ENCODE assay signal across 21 mouse cellular contexts in genomic region chr11:114769911-114770310, GRCm38 (mm10). TPM values are rescaled to one million over a fixed set of nuclear protein-coding genes. Genes with fewer than 3 reads are reported as not detected.
DNase-seq lines count a peak whose midpoint lies in the region; ATAC-seq lines count a peak whose summit lies in the region.
"Had no signal": no experiment of that assay in that cellular context is flagged by ENCODE, and none has a peak within 500 bp of the region (broad histone marks: within the 10 kb centered on the region; RNA-seq: fewer than 3 reads in every experiment).

No protein-coding gene starts in this region.

- ATAC-seq in hindbrain, embryonic 16.5 days: no peak
- peak; percentile 58; the same call in 1 of the 2 replicates for ATAC-seq in neural tube, embryonic 14.5 days (ENCODE audit: low read depth)
- ATAC-seq in neural tube, embryonic 15.5 days (ENCODE audit: low FRiP score): no peak
- ATAC-seq in embryonic facial prominence, embryonic 14.5 days (ENCODE audit: low read depth): peak; percentile 71

- H3K4me2 ChIP-seq in hindbrain, embryonic 16.5 days (ENCODE audit: low read length): no peak overlapping the region
- H3K4me2 ChIP-seq in neural tube, embryonic 14.5 days (ENCODE audit: low read depth, low read length): no peak overlapping the region
- no peak overlapping the region for H3K4me2 ChIP-seq in neural tube, embryonic 15.5 days
- H3K4me2 ChIP-seq in embryonic facial prominence, embryonic 14.5 days (ENCODE audit: low read depth, low read length): no peak overlapping the region

- no peak overlapping the region for H3K4me3 ChIP-seq in hindbrain, embryonic 10.5 days
- H3K4me3 ChIP-seq in hindbrain, embryonic 16.5 days (ENCODE audit: low read length): no peak overlapping the region
- no peak overlapping the region for H3K4me3 ChIP-seq in neural tube, embryonic 14.5 days (ENCODE audit: low read depth, low read length)
- H3K4me3 ChIP-seq in neural tube, embryonic 15.5 days (replicated peaks): no peak overlapping the region
- H3K4me3 ChIP-seq in embryonic facial prominence, embryonic 14.5 days (ENCODE audit: low read depth, low read length): no peak overlapping the region
- no peak overlapping the region for H3K4me3 ChIP-seq in limb, embryonic 10.5 days
- H3K4me3 ChIP-seq: heart, embryonic 10.5 days; layer of hippocampus, adult 2 months; myocyte had no signal

- peak overlapping the region; percentile 73 for H3K27ac ChIP-seq in hindbrain, embryonic 10.5 days
- no peak overlapping the region for H3K27ac ChIP-seq in hindbrain, embryonic 16.5 days (ENCODE audit: low read depth, low read length)
- H3K27ac ChIP-seq in neural tube, embryonic 14.5 days (ENCODE audit: low read depth, low read length): no peak overlapping the region
- H3K27ac ChIP-seq in neural tube, embryonic 15.5 days (replicated peaks): no peak overlapping the region
- H3K27ac ChIP-seq in embryonic facial prominence, embryonic 14.5 days (replicated peaks; ENCODE audit: low read depth, low read length): peak overlapping the region; percentile 67
- H3K27ac ChIP-seq in limb, embryonic 10.5 days: 0 out of 2 replicates have a peak overlapping the region, but pooled peaks have one; percentile 34
- H3K27ac ChIP-seq: heart, embryonic 10.5 days; layer of hippocampus, adult 2 months had no signal

- H3K9ac ChIP-seq in hindbrain, embryonic 16.5 days (ENCODE audit: low read depth, low read length): no peak overlapping the region
- no peak overlapping the region for H3K9ac ChIP-seq in neural tube, embryonic 14.5 days (replicated peaks; ENCODE audit: low read depth, low read length)
- H3K9ac ChIP-seq in neural tube, embryonic 15.5 days (replicated peaks): no peak overlapping the region
- H3K9ac ChIP-seq in embryonic facial prominence, embryonic 14.5 days (ENCODE audit: low read depth, low read length): no peak overlapping the region

- H3K4me1 ChIP-seq in hindbrain, embryonic 10.5 days (replicated peaks): peaks cover 65% of the 10 kb centered on the region
- peaks cover 2% of the 10 kb centered on the region for H3K4me1 ChIP-seq in hindbrain, embryonic 16.5 days (ENCODE audit: control insufficient read depth, insufficient read depth, low read depth, low read length)
- H3K4me1 ChIP-seq in neural tube, embryonic 14.5 days (ENCODE audit: control insufficient read depth, insufficient read depth, low read length): no peaks in the 10 kb centered on the region
- H3K4me1 ChIP-seq in neural tube, embryonic 15.5 days: peaks cover 8% of the 10 kb centered on the region
- H3K4me1 ChIP-seq in embryonic facial prominence, embryonic 14.5 days (ENCODE audit: control insufficient read depth, insufficient read depth, low read length): peaks cover 5% of the 10 kb centered on the region
- H3K4me1 ChIP-seq in limb, embryonic 10.5 days: peaks cover 8% of the 10 kb centered on the region

- no peaks in the 10 kb centered on the region for H3K36me3 ChIP-seq in hindbrain, embryonic 10.5 days
- no peaks in the 10 kb centered on the region for H3K36me3 ChIP-seq in hindbrain, embryonic 16.5 days (ENCODE audit: control insufficient read depth, insufficient read depth, low read length)
- no peaks in the 10 kb centered on the region for H3K36me3 ChIP-seq in neural tube, embryonic 14.5 days (ENCODE audit: control insufficient read depth, insufficient read depth, low read length)
- no peaks in the 10 kb centered on the region for H3K36me3 ChIP-seq in neural tube, embryonic 15.5 days
- no peaks in the 10 kb centered on the region for H3K36me3 ChIP-seq in embryonic facial prominence, embryonic 14.5 days (ENCODE audit: control insufficient read depth, insufficient read depth, low read length)
- H3K36me3 ChIP-seq in limb, embryonic 10.5 days: no peaks in the 10 kb centered on the region
- H3K36me3 ChIP-seq: heart, embryonic 10.5 days had no signal

- no peaks in the 10 kb centered on the region for H3K9me3 ChIP-seq in hindbrain, embryonic 10.5 days
- no peaks in the 10 kb centered on the region for H3K9me3 ChIP-seq in hindbrain, embryonic 16.5 days (ENCODE audit: control insufficient read depth, low read length)
- no peaks in the 10 kb centered on the region for H3K9me3 ChIP-seq in neural tube, embryonic 14.5 days (ENCODE audit: control insufficient read depth, low read length)
- H3K9me3 ChIP-seq in neural tube, embryonic 15.5 days (replicated peaks): no peaks in the 10 kb centered on the region
- no peaks in the 10 kb centered on the region for H3K9me3 ChIP-seq in embryonic facial prominence, embryonic 14.5 days (ENCODE audit: control insufficient read depth, low read length)
- no peaks in the 10 kb centered on the region for H3K9me3 ChIP-seq in limb, embryonic 10.5 days (replicated peaks)
- H3K9me3 ChIP-seq: heart, embryonic 10.5 days had no signal

- WGBS in hindbrain, embryonic 10.5 days: 38% methylated on average over 6 of the region's 6 CpGs
- WGBS in hindbrain, embryonic 16.5 days: 40% methylated on average over 6 of the region's 6 CpGs
- WGBS in neural tube, embryonic 14.5 days: 37% methylated on average over 6 of the region's 6 CpGs
- WGBS in neural tube, embryonic 15.5 days: 59% methylated on average over 6 of the region's 6 CpGs
- WGBS in embryonic facial prominence, embryonic 14.5 days: 30% methylated on average over 6 of the region's 6 CpGs
- 71% methylated on average over 6 of the region's 6 CpGs for WGBS in limb, embryonic 10.5 days

- DNase-seq in hindbrain, embryonic 10.5 days (ENCODE audit: low spot score): no peak
- peak; percentile 76 for DNase-seq in embryonic facial prominence, embryonic 14.5 days (ENCODE audit: low spot score)
- DNase-seq in limb, embryonic 10.5 days (ENCODE audit: low spot score): no peak
- no peak for DNase-seq in embryo, embryonic 9.5 days (ENCODE audit: extremely low spot score)
- no peak for DNase-seq in right cerebral cortex, adult 18-20 months
- DNase-seq: adrenal gland, postnatal 36 days; B cell, adult 2 months; cerebellum, adult 9-10 months; heart, postnatal 10 days; kidney, adult 18-20 months; kidney, postnatal 14 days; lung, adult 18-20 months; lung, postnatal 36 days; thymus, postnatal 4 days had no signal

- peaks cover 38% of the 10 kb centered on the region for H3K27me3 ChIP-seq in hindbrain, embryonic 10.5 days (ENCODE audit: insufficient read depth, poor library complexity, severe bottlenecking)
- H3K27me3 ChIP-seq in hindbrain, embryonic 16.5 days (replicated peaks; ENCODE audit: control insufficient read depth, insufficient read depth, low read length): peaks cover 5% of the 10 kb centered on the region; the same call in 1 of the 2 replicates
- H3K27me3 ChIP-seq in neural tube, embryonic 14.5 days (ENCODE audit: control insufficient read depth, insufficient read depth, low read length): peaks cover 3% of the 10 kb centered on the region; the same call in 1 of the 2 replicates
- peaks cover 16% of the 10 kb centered on the region for H3K27me3 ChIP-seq in neural tube, embryonic 15.5 days (replicated peaks)
- peaks cover 9% of the 10 kb centered on the region for H3K27me3 ChIP-seq in embryonic facial prominence, embryonic 14.5 days (replicated peaks; ENCODE audit: control insufficient read depth, insufficient read depth, low read length)
- H3K27me3 ChIP-seq in limb, embryonic 10.5 days (ENCODE audit: low read depth, poor library complexity, severe bottlenecking): peaks cover 43% of the 10 kb centered on the region

RNA-seq across cellular contexts. Expression of gene Kif19a, which starts 4.7 kb away (rescaled TPM):
- 1.1 and 3.8 TPM in 2 replicates for polyA plus RNA-seq in hindbrain, embryonic 10.5 days (2016; fragmentation: Nextera tagmentation; extraction: Ambion mirVana)
- 0.55 and 0.69 TPM in 2 replicates for polyA plus RNA-seq in hindbrain, embryonic 16.5 days (2015; fragmentation: Nextera tagmentation; extraction: Ambion mirVana)
- polyA plus RNA-seq in neural tube, embryonic 14.5 days (2014; fragmentation: Nextera tagmentation; extraction: Ambion mirVana): 0.56 and 0.99 TPM in 2 replicates
- polyA plus RNA-seq in neural tube, embryonic 15.5 days (2015; fragmentation: Nextera tagmentation; extraction: Ambion mirVana): 0.47 and 1.0 TPM in 2 replicates
- polyA plus RNA-seq in embryonic facial prominence, embryonic 14.5 days (2014; fragmentation: Nextera tagmentation; extraction: Ambion mirVana): 2.1 TPM in 2 replicates
- polyA plus RNA-seq in limb, embryonic 10.5 days (2016; fragmentation: Nextera tagmentation; extraction: Ambion mirVana): 0.13 TPM in 1 of 2 replicates, not detected in the other

RNA-seq across cellular contexts. Expression of gene Btbd17, which starts 25.8 kb away (rescaled TPM):
- polyA plus RNA-seq in hindbrain, embryonic 10.5 days (2016; fragmentation: Nextera tagmentation; extraction: Ambion mirVana): 50.8 and 60.0 TPM in 2 replicates
- polyA plus RNA-seq in hindbrain, embryonic 16.5 days (2015; fragmentation: Nextera tagmentation; extraction: Ambion mirVana): 22.4 and 24.2 TPM in 2 replicates
- polyA plus RNA-seq in neural tube, embryonic 14.5 days (2014; fragmentation: Nextera tagmentation; extraction: Ambion mirVana): 18.8 and 20.4 TPM in 2 replicates
- 14.8 and 21.3 TPM in 2 replicates for polyA plus RNA-seq in neural tube, embryonic 15.5 days (2015; fragmentation: Nextera tagmentation; extraction: Ambion mirVana)
- polyA plus RNA-seq in embryonic facial prominence, embryonic 14.5 days (2014; fragmentation: Nextera tagmentation; extraction: Ambion mirVana): 3.2 and 4.5 TPM in 2 replicates
- 0.14 TPM in 1 of 2 replicates, not detected in the other for polyA plus RNA-seq in limb, embryonic 10.5 days (2016; fragmentation: Nextera tagmentation; extraction: Ambion mirVana)
- polyA plus RNA-seq: liver, adult 2 months had no signal

RNA-seq across cellular contexts. Expression of gene Gpr142, which starts 28.8 kb away (rescaled TPM):
- 0.37 and 0.77 TPM in 2 replicates for polyA plus RNA-seq in hindbrain, embryonic 10.5 days (2016; fragmentation: Nextera tagmentation; extraction: Ambion mirVana)
- polyA plus RNA-seq in hindbrain, embryonic 16.5 days (2015; fragmentation: Nextera tagmentation; extraction: Ambion mirVana): not detected in 2 replicates
- polyA plus RNA-seq in neural tube, embryonic 14.5 days (2014; fragmentation: Nextera tagmentation; extraction: Ambion mirVana): not detected in 2 replicates
- polyA plus RNA-seq in neural tube, embryonic 15.5 days (2015; fragmentation: Nextera tagmentation; extraction: Ambion mirVana): not detected in 2 replicates
- not detected in 2 replicates for polyA plus RNA-seq in embryonic facial prominence, embryonic 14.5 days (2014; fragmentation: Nextera tagmentation; extraction: Ambion mirVana)
- polyA plus RNA-seq in limb, embryonic 10.5 days (2016; fragmentation: Nextera tagmentation; extraction: Ambion mirVana): not detected in 2 replicates
- polyA plus RNA-seq: heart, embryonic 10.5 days; liver, adult 2 months had no signal

RNA-seq across cellular contexts. Expression of gene Dnaic2, which starts 42.7 kb away (rescaled TPM):
- polyA plus RNA-seq in hindbrain, embryonic 10.5 days (2016; fragmentation: Nextera tagmentation; extraction: Ambion mirVana): 4.0 and 6.3 TPM in 2 replicates
- 2.5 and 3.0 TPM in 2 replicates for polyA plus RNA-seq in hindbrain, embryonic 16.5 days (2015; fragmentation: Nextera tagmentation; extraction: Ambion mirVana)
- 0.71 and 2.0 TPM in 2 replicates for polyA plus RNA-seq in neural tube, embryonic 14.5 days (2014; fragmentation: Nextera tagmentation; extraction: Ambion mirVana)
- 1.7 and 1.9 TPM in 2 replicates for polyA plus RNA-seq in neural tube, embryonic 15.5 days (2015; fragmentation: Nextera tagmentation; extraction: Ambion mirVana)
- polyA plus RNA-seq in embryonic facial prominence, embryonic 14.5 days (2014; fragmentation: Nextera tagmentation; extraction: Ambion mirVana): 2.2 and 4.6 TPM in 2 replicates
- polyA plus RNA-seq in limb, embryonic 10.5 days (2016; fragmentation: Nextera tagmentation; extraction: Ambion mirVana): 0.13 and 0.39 TPM in 2 replicates

Comparison
In these comparisons a context has a peak if more than half of its experiments do, and no peak if none do; other contexts are left out.
1. H3K27ac ChIP-seq: peak in hindbrain, embryonic 10.5 days (single experiment), embryonic facial prominence, embryonic 14.5 days (single experiment) and limb, embryonic 10.5 days (single experiment); none in hindbrain, embryonic 16.5 days (single experiment), neural tube, embryonic 14.5 days (single experiment) and neural tube, embryonic 15.5 days (single experiment).
2. ATAC-seq: peak in neural tube, embryonic 14.5 days (single experiment) and embryonic facial prominence, embryonic 14.5 days (single experiment); none in hindbrain, embryonic 16.5 days (single experiment) and neural tube, embryonic 15.5 days (single experiment).